Mouse (Mus musculus) midbrain, postnatal 0 days (tissue): Measurements from ENCODE around the gene Efcab11. TPM values are rescaled to one million over a fixed set of nuclear protein-coding genes. Genes with fewer than 3 reads are reported as not detected.

ENCODE experiments used
- ATAC-seq: fragments of 200-750 bp; cut with Nextera tagmentation; 2 replicates; pipeline ENCODE4 v1.8.0; 2017; ENCODE audit warnings: moderate number of reproducible peaks, mild to moderate bottlenecking, moderate TSS enrichment, moderate library complexity; ENCODE audit not compliant: low FRiP score
- DNase-seq: peaks from one replicate; pipeline ENCODE4 v3.0.0-alpha.2; 2015; ENCODE audit warnings: low spot score
- H3K27ac ChIP-seq: fragments of 300-500 bp; sonication (generic); 2 replicates; pipeline ENCODE4 v1.5.1; 2014; ENCODE audit warnings: low read depth, mild to moderate bottlenecking, low read length, mixed read lengths
- H3K27me3 ChIP-seq: fragments of 300-500 bp; sonication (generic); 2 replicates; pipeline ENCODE4 v1.6.1; 2014; ENCODE audit warnings: low read length, control low read depth, mixed read lengths; ENCODE audit not compliant: insufficient read depth
- H3K36me3 ChIP-seq: fragments of 300-500 bp; sonication (generic); 2 replicates; pipeline ENCODE4 v1.6.1; 2014; ENCODE audit warnings: low read length, control low read depth, mixed read lengths; ENCODE audit not compliant: insufficient read depth
- H3K4me1 ChIP-seq: fragments of 300-500 bp; sonication (generic); 2 replicates; pipeline ENCODE4 v1.6.1; 2014; ENCODE audit warnings: mild to moderate bottlenecking, control low read depth, antibody characterized with exemption, low read length, mixed read lengths; ENCODE audit not compliant: insufficient read depth
- H3K4me2 ChIP-seq: fragments of 300-500 bp; sonication (generic); 2 replicates; pipeline ENCODE4 v1.6.1; 2014; ENCODE audit warnings: low read depth, mild to moderate bottlenecking, low read length, mixed read lengths; ENCODE audit not compliant: poor library complexity, severe bottlenecking
- H3K4me3 ChIP-seq: fragments of 300-500 bp; sonication (generic); 2 replicates; pipeline ENCODE4 v1.5.1; 2014; ENCODE audit warnings: low read depth, mild to moderate bottlenecking, low read length, moderate library complexity
- H3K9ac ChIP-seq: fragments of 300-500 bp; sonication (generic); replicated peaks from 2 replicates; pipeline ENCODE4 v1.6.1; 2014; ENCODE audit warnings: mild to moderate bottlenecking, low read length, moderate library complexity, mixed read lengths; ENCODE audit not compliant: poor library complexity, severe bottlenecking
- H3K9me3 ChIP-seq: fragments of 300-500 bp; sonication (generic); 2 replicates; pipeline ENCODE4 v1.6.1; 2016; ENCODE audit warnings: low read length, control low read depth
- CTCF ChIP-seq: IDR thresholded peaks from 2 replicates; pipeline ENCODE4 v1.5.1; 2016; ENCODE audit warnings: antibody characterized with exemption, mild to moderate bottlenecking
- whole genome bisulfite sequencing: fragments of 180-500 bp; shearing (Covaris S2); extraction: QIAGEN DNeasy Blood & Tissue Kit; methylation state at CpG from one replicate; pipeline ENCODE4 v1.1.7; 2014; 5-methylcytosine and 5-hydroxymethylcytosine counted together
- polyA plus RNA-seq: library from polyadenylated mRNA; unstranded; fragments of >200 nt; fragmentation: Nextera tagmentation; extraction: Ambion mirVana; gene quantifications from 2 replicates; pipeline ENCODE4 v1.2.1, GENCODE M21; 2015
- total RNA-seq: library from RNA; depleted of rRNA; stranded (reverse); fragments of >200 nt; gene quantifications from 2 replicates; pipeline ENCODE4 v1.2.3, GENCODE M21; 2014

Gene Efcab11
- total and polyA plus RNA-seq, 2 experiments from 2014 or later: 2.5 to 2.6 TPM

DNA sequence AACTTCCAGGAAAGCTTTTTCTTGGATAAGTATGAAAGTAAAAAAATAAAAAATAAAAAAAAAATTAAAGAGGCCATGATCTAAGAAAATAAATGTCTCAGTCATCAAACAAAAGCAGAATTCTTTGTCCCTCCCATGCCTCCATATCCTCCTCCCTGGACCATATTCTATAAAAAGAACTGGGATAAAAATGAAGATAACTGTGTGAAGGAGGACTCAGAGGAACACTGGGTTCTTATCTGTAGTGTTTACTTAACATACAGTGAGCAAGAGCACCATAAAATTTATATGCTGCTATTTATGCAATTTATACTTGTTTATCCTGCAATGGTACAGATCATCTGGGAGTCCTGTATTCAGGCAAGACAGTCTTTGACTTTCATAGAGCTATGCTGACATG lies 19.6 kb downstream of the Efcab11 start:
- no peak for ATAC-seq
- no peak overlapping the region for H3K27ac ChIP-seq

DNA sequence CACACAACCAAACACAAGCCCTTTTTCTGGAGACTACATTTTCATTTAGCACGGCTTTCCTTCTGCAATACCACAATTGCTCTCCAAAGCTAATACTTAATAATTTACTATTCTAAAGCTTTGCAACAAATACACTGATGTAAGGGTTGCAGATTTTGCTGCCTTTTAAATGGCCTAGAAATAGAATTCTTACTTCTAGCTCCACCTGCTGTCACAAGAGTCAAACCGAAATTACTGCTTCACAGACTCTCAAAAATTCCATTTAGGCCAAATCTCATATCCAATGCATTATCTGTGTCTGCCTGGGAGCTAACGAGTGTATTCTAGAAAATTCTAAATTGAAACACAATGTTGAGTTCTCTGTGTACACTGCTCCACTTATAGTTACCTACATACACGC lies 23.3 kb downstream of the Efcab11 start:
- Histone ChIP-seq H3K36me3 (no peaks in the 10 kb centered on the region), H3K27me3 (no peaks in the 10 kb centered on the region), H3K4me3 (no peak overlapping the region), H3K27ac (no peak overlapping the region), H3K4me1 (no peaks in the 10 kb centered on the region), H3K9me3 (no peaks in the 10 kb centered on the region), H3K4me2 (no peak overlapping the region), H3K9ac (no peak overlapping the region)
- 59% methylated on average over 4 of the region's 4 CpGs for WGBS
- TF ChIP-seq CTCF: peak; percentile 77
- no peak for ATAC-seq
- DNase-seq: peak; percentile 78

More for the DNA sequence above, 19.6 kb downstream of the Efcab11 start:
- no peak for DNase-seq
- no peaks in the 10 kb centered on the region for H3K27me3 ChIP-seq
- no peaks in the 10 kb centered on the region for H3K4me1 ChIP-seq
- no peak overlapping the region for H3K4me2 ChIP-seq
- no peak overlapping the region for H3K4me3 ChIP-seq
- no peaks in the 10 kb centered on the region for H3K36me3 ChIP-seq
- H3K9ac ChIP-seq: no peak overlapping the region
- no peaks in the 10 kb centered on the region for H3K9me3 ChIP-seq
- TF ChIP-seq CTCF: no peak

- WGBS: 89% methylated on average over 3 of the region's 3 CpGs
- H3K4me3 ChIP-seq: no peak overlapping the region
- no peak overlapping the region for H3K9ac ChIP-seq
- H3K9me3 ChIP-seq: no peaks in the 10 kb centered on the region
- no peak for TF ChIP-seq CTCF
- H3K4me2 ChIP-seq: no peak overlapping the region
- ATAC-seq (no peak), DNase-seq (no peak)
- H3K27ac ChIP-seq: no peak overlapping the region
- H3K36me3 ChIP-seq: no peaks in the 10 kb centered on the region
- no peaks in the 10 kb centered on the region for H3K4me1 ChIP-seq
- no peaks in the 10 kb centered on the region for H3K27me3 ChIP-seq
Observed at GRCm38 (mm10) chr12:99859391-99860100, 24.7 kb downstream of the Efcab11 start.

- no peak for DNase-seq
- H3K27ac ChIP-seq: no peak overlapping the region
- H3K36me3 ChIP-seq: no peaks in the 10 kb centered on the region
- no peak for ATAC-seq
- H3K9me3 ChIP-seq: no peaks in the 10 kb centered on the region
- H3K9ac ChIP-seq: no peak overlapping the region
- 92% methylated on average over 5 of the region's 5 CpGs for WGBS
- no peak overlapping the region for H3K4me3 ChIP-seq
- H3K27me3 ChIP-seq: no peaks in the 10 kb centered on the region
- no peak overlapping the region for H3K4me2 ChIP-seq
- TF ChIP-seq CTCF: no peak
- H3K4me1 ChIP-seq: peaks cover 4% of the 10 kb centered on the region; the same call in 1 of the 2 replicates
Observed at GRCm38 (mm10) chr12:99858664-99859063, 25.6 kb downstream of the Efcab11 start.

DNA sequence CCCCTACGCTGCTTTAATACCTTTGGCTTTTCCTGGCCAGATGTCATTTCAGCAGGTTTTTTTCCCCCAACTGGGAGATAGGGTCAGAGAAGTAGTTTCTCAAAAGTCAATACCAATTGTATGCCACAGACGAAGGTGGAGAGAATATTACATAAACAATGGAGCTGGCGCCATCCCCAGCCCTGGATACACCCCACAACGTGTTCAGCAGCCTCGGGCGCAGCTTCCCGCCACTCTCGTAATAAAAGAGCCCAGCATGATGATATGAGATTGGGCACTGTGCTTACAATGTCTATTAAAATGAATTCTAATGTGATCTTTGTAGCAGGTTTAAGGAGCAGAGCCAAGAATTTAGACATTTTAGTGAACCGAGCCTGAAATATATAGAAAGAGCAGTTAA lies 28.2 kb downstream of the Efcab11 start:
- Histone ChIP-seq H3K27ac (no peak overlapping the region), H3K4me3 (no peak overlapping the region), H3K4me2 (no peak overlapping the region), H3K4me1 (peaks cover 8% of the 10 kb centered on the region; the same call in 1 of the 2 replicates), H3K27me3 (no peaks in the 10 kb centered on the region), H3K9me3 (no peaks in the 10 kb centered on the region), H3K9ac (no peak overlapping the region), H3K36me3 (no peaks in the 10 kb centered on the region)
- 43% methylated on average over 9 of the region's 9 CpGs for WGBS
- no peak for TF ChIP-seq CTCF
- DNase-seq: peak; percentile 61
- no peak for ATAC-seq

DNA sequence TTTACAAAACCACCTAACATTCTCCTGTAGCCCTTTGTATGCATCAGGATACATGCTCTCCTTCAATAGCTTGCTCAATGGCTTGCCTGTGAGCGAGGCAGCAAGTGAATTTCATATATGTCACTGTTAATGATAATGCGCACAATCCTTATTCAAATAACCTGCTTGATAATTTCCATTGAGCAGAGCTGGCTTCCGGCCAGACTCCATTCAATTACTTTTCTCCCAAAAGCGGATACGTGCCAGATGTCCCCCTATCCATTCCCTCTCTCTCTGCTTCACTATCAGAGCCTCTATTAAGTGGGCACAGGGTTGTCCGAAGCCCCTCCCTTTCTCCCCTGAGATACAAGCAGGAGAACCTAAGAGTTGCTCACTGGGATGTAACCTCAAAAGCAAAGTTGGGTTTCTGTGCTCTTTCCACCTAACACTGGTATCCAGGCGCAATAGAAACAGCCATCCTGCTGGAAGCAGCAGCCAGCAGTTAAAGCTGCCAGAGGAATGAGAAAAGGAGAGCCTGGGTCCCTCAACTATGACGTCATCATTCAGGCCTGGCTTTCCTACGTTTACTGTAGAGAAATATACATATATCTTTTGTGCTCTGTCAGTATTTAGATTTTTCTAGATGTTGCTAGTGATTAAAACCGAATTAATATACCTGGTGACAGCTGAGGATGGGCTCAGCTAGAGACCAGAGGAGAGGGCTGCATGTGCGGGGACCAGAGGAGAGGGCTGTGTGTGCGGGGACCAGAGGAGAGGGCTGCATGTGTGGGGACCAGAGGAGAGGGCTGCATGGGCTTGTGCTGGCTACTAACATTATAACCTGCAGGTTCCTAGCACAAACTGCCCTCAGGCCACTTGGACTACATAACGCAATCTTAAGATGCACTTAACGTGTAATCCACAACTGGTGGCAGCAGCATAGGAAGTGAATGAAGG lies 30.6 kb downstream of the Efcab11 start:
- WGBS: 60% methylated on average over 14 of the region's 14 CpGs
- no peaks in the 10 kb centered on the region for H3K27me3 ChIP-seq
- DNase-seq (peak; percentile 42), ATAC-seq (no peak)
- H3K4me3 ChIP-seq: no peak overlapping the region
- H3K4me2 ChIP-seq: no peak overlapping the region
- 0 out of 2 replicates have a peak overlapping the region, but pooled peaks have one; percentile 8 for H3K9ac ChIP-seq
- H3K9me3 ChIP-seq: no peaks in the 10 kb centered on the region
- H3K27ac ChIP-seq: no peak overlapping the region
- TF ChIP-seq CTCF: no peak
- no peaks in the 10 kb centered on the region for H3K36me3 ChIP-seq
- peaks cover 8% of the 10 kb centered on the region; the same call in 1 of the 2 replicates for H3K4me1 ChIP-seq
